Mouse (Mus musculus) myocyte (in vitro differentiated cells): Measurements from ENCODE around the gene Cdh6. TPM values are rescaled to one million over a fixed set of nuclear protein-coding genes. Genes with fewer than 3 reads are reported as not detected.

Source experiments
- H3K27me3 ChIP-seq: one replicate; pipeline ENCODE4 v1.6.1; 2011; ENCODE audit not compliant: control insufficient read depth, insufficient read depth, insufficient read length
- H3K36me3 ChIP-seq: one replicate; pipeline ENCODE4 v1.6.1; 2011; ENCODE audit not compliant: control insufficient read depth, insufficient read depth
- H3K4me2 ChIP-seq: one replicate; pipeline ENCODE4 v1.6.1; 2011; ENCODE audit warnings: low read depth, control low read depth
- H3K4me3 ChIP-seq: one replicate; pipeline ENCODE4 v1.5.1; 2011; ENCODE audit warnings: mild to moderate bottlenecking, control low read depth, moderate library complexity
- H3K79me2 ChIP-seq: one replicate; pipeline ENCODE4 v1.6.1; 2011; ENCODE audit not compliant: control insufficient read depth, insufficient read depth
- H3ac ChIP-seq: one replicate; pipeline ENCODE4 v1.6.1; 2011; ENCODE audit not compliant: control insufficient read depth, insufficient read length
- CEBPB ChIP-seq: IDR thresholded peaks from 2 replicates; pipeline ENCODE4 v1.6.1; 2011; ENCODE audit warnings: mild to moderate bottlenecking, moderate library complexity; ENCODE audit not compliant: poor library complexity, insufficient read depth, severe bottlenecking
- E2F4 ChIP-seq: IDR thresholded peaks from one replicate; pipeline ENCODE4 v1.6.1; 2011; ENCODE audit warnings: mild to moderate bottlenecking, control low read depth, moderate library complexity; ENCODE audit not compliant: insufficient read depth
- MAX ChIP-seq: IDR thresholded peaks from one replicate; pipeline ENCODE4 v1.6.1; 2011; ENCODE audit warnings: low read depth, mild to moderate bottlenecking, control low read depth
- MYOD1 ChIP-seq, 3 experiments: IDR thresholded peaks; one replicate each; pipeline ENCODE4 v1.6.1; 2011; ENCODE audit warnings: control low read depth in 2 of 3, low read depth in 2 of 3, mild to moderate bottlenecking in 2 of 3, moderate library complexity in 1 of 3; ENCODE audit not compliant: insufficient read length in 2 of 3, control insufficient read depth in 1 of 3
- MYOG ChIP-seq, 3 experiments: IDR thresholded peaks; one replicate each; pipeline ENCODE4 v1.6.1; 2011; ENCODE audit warnings: control low read depth in 2 of 3, low read depth in 2 of 3, mild to moderate bottlenecking in 2 of 3; ENCODE audit not compliant: insufficient read length in 2 of 3, control insufficient read depth in 1 of 3, insufficient read depth in 1 of 3
- POLR2A ChIP-seq: IDR thresholded peaks from one replicate; pipeline ENCODE4 v1.6.1; 2011; ENCODE audit warnings: low read depth, mild to moderate bottlenecking, control low read depth, moderate library complexity; ENCODE audit not compliant: insufficient read length
- POLR2AphosphoS2 ChIP-seq: IDR thresholded peaks from one replicate; pipeline ENCODE4 v1.6.1; 2011; ENCODE audit warnings: low read depth, control low read depth; ENCODE audit not compliant: insufficient read length
- REST ChIP-seq: IDR thresholded peaks from one replicate; pipeline ENCODE4 v1.6.1; 2011; ENCODE audit warnings: mild to moderate bottlenecking, control low read depth, moderate library complexity; ENCODE audit not compliant: insufficient read depth, insufficient read length
- SRF ChIP-seq: IDR thresholded peaks from one replicate; pipeline ENCODE4 v1.6.1; 2011; ENCODE audit warnings: low read depth; ENCODE audit not compliant: control insufficient read depth, insufficient read length
- TCF12 ChIP-seq: IDR thresholded peaks from one replicate; pipeline ENCODE4 v1.6.1; 2011; ENCODE audit warnings: mild to moderate bottlenecking, control low read depth; ENCODE audit not compliant: poor library complexity, insufficient read depth, severe bottlenecking
- TCF3 ChIP-seq: IDR thresholded peaks from one replicate; pipeline ENCODE4 v1.6.1; 2011; ENCODE audit warnings: low read depth, control low read depth; ENCODE audit not compliant: insufficient read length
- USF1 ChIP-seq: IDR thresholded peaks from one replicate; pipeline ENCODE4 v1.6.1; 2011; ENCODE audit warnings: low read depth, mild to moderate bottlenecking, control low read depth, moderate library complexity
- polyA plus RNA-seq: library from polyadenylated mRNA; unstranded; fragments of >200 nt; fragmentation: generic; extraction: Trizol; gene quantifications from one replicate; pipeline ENCODE4 v1.2.1, GENCODE M21; 2012; ENCODE audit warnings: missing spikeins

Cdh6 gene
- polyA plus RNA-seq = 0.02 TPM

- Histone ChIP-seq H3K36me3 (no peaks in the 10 kb centered on the region), H3ac (no peak within 1 kb of the TSS), H3K4me2 (peak within 1 kb of the TSS; percentile 38), H3K4me3 (no peak within 1 kb of the TSS), H3K27me3 (peaks cover 15% of the 10 kb centered on the region), H3K79me2 (no peaks in the 10 kb centered on the region)
- no peak for TF ChIP-seq TCF12
- TF ChIP-seq MYOD1 (IDR thresholded peaks at IDR 0.05; ENCODE audit: control insufficient read depth in 1 of 3, insufficient read length in 2 of 3, low read depth in 2 of 3) = no peak
- TF ChIP-seq POLR2AphosphoS2 = no peak
- no peak for TF ChIP-seq SRF
- no peak for TF ChIP-seq CEBPB
- no peak for TF ChIP-seq TCF3
- no peak for TF ChIP-seq REST
- TF ChIP-seq POLR2A = no peak
- TF ChIP-seq MYOG (IDR thresholded peaks at IDR 0.05; ENCODE audit: control insufficient read depth in 1 of 3, insufficient read depth in 1 of 3, insufficient read length in 2 of 3, low read depth in 2 of 3) = no peak
- no peak for TF ChIP-seq USF1
- no peak for TF ChIP-seq E2F4
- no peak for TF ChIP-seq MAX
Measured at GRCm38 (mm10) chr15:13173071-13173778, at the start of gene Cdh6. TSS of gene Cdh6 (minus strand) at chr15:13173675.

DNA sequence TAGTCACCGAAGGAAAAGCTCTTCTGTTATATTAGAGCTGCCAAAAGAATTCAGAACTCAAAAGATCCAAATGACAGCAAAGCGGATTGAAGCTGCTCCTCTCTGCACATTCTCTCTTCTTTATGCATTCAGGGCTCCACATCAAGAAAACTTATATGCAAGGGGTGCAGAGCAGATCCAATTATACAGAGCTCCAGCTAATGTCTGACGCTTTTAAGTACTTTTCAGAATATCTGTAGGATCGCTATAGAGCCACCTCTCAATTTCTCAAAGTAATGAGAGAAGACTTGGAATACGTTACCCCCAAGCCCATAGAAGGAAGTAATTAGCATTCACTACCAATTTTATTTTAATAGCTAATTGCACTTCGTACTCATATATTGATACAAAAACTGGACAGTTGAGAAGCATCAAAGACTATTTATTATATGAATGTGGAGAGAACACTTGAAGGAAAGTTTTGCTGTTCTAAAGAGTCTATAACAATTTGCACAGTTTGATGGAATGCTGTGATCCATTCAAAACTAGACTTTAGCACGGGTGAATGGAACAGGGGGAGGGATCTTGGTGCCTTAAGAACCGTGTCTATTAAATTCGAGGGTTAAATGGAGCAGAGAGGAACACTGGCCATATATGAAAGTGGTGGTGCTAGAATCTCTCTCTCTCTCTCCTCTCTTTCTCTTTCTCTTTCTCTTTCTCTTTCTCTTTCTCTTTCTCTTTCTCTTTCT, 46.4 kb upstream of the Cdh6 start:
- Histone ChIP-seq H3K4me2 (no peak overlapping the region), H3ac (no peak overlapping the region), H3K27me3 (no peaks in the 10 kb centered on the region), H3K36me3 (no peaks in the 10 kb centered on the region), H3K4me3 (no peak overlapping the region), H3K79me2 (no peaks in the 10 kb centered on the region)
- TF ChIP-seq USF1 (no peak), POLR2A (no peak), REST (no peak), MYOD1 (IDR thresholded peaks at IDR 0.05; ENCODE audit: control insufficient read depth in 1 of 3, insufficient read length in 2 of 3, low read depth in 2 of 3) (no peak)

- no peaks in the 10 kb centered on the region for H3K27me3 ChIP-seq
- no peaks in the 10 kb centered on the region for H3K79me2 ChIP-seq
- H3K4me2 ChIP-seq = no peak overlapping the region
- no peak overlapping the region for H3K4me3 ChIP-seq
- no peaks in the 10 kb centered on the region for H3K36me3 ChIP-seq
- no peak for TF ChIP-seq REST
- TF ChIP-seq MYOD1 (IDR thresholded peaks at IDR 0.05; ENCODE audit: control insufficient read depth in 1 of 3, insufficient read length in 2 of 3, low read depth in 2 of 3) = no peak
- no peak for TF ChIP-seq TCF3
- TF ChIP-seq USF1 = no peak
- TF ChIP-seq E2F4 = no peak
- no peak for TF ChIP-seq POLR2A
- TF ChIP-seq POLR2AphosphoS2 = no peak
- TF ChIP-seq CEBPB = no peak
- TF ChIP-seq TCF12 = no peak
- no peak for TF ChIP-seq MAX
- TF ChIP-seq SRF = no peak
- no peak for TF ChIP-seq MYOG (IDR thresholded peaks at IDR 0.05; ENCODE audit: control insufficient read depth in 1 of 3, insufficient read depth in 1 of 3, insufficient read length in 2 of 3, low read depth in 2 of 3)
- no peak overlapping the region for H3ac ChIP-seq
Measured at GRCm38 (mm10) chr15:13217800-13218199, 44.3 kb upstream of the Cdh6 start.

- Histone ChIP-seq H3K36me3 (no peaks in the 10 kb centered on the region), H3K4me2 (no peak overlapping the region), H3K4me3 (no peak overlapping the region), H3K27me3 (no peaks in the 10 kb centered on the region), H3K79me2 (no peaks in the 10 kb centered on the region), H3ac (no peak overlapping the region)
- no peak for TF ChIP-seq CEBPB
- no peak for TF ChIP-seq MYOD1 (IDR thresholded peaks at IDR 0.05; ENCODE audit: control insufficient read depth in 1 of 3, insufficient read length in 2 of 3, low read depth in 2 of 3)
- TF ChIP-seq MYOG (IDR thresholded peaks at IDR 0.05; ENCODE audit: control insufficient read depth in 1 of 3, insufficient read depth in 1 of 3, insufficient read length in 2 of 3, low read depth in 2 of 3) = no peak
- no peak for TF ChIP-seq POLR2A
- TF ChIP-seq REST = no peak
- TF ChIP-seq MAX = no peak
- TF ChIP-seq TCF12 = no peak
- no peak for TF ChIP-seq POLR2AphosphoS2
- no peak for TF ChIP-seq SRF
- no peak for TF ChIP-seq TCF3
- TF ChIP-seq E2F4 = no peak
- TF ChIP-seq USF1 = no peak
Measured at GRCm38 (mm10) chr15:13217161-13217560, 43.7 kb upstream of the Cdh6 start.
